Mouse (Mus musculus): ENCODE measurements at regions not wholly inside any gene's neighbourhood (a gene's known extent, or its start where the extent isn't known, plus 50 kb on each side); places are given as distances from the start of the nearest gene placed in this dataset.

GRCm38 (mm10) chr19:35278395-35278794, 356.2 kb downstream of the Kif20b start:
- no peak for DNase-seq (ENCODE audit: low read depth)

DNA sequence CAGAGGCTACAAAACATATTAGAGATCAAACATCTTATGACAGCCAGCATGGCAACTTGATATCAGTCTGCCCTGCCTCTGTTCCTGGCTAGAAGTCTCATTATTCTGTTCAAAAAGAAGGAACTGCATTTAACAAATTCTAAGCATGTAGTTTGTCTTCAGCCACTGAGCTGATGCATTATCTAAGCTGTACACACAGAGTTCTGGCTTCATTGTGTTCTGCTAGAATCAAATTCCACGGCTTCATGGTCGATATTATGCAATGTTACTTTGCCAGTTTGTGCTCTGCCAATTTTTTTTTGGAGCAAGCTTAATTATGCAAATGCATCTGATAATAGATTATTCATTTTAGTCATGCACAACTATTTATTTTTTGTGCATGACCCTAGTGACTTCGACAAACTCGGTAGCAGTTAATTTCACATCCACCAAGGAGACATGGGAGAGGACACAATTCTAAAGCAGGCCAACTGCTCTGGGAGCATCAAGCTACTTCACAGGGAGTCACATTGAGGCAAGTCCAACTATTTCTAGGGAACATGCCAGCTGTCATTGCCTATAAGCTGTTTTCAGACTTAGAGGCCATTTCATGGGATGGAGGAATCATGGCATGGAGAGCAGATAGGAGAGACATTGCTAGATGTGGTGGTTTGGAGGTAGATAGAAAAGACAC, 360.8 kb downstream of the Kif20b start:
- DNase-seq (ENCODE audit: low read depth) = no peak

GRCm38 (mm10) chr19:35298846-35299245, 376.7 kb downstream of the Kif20b start:
- DNase-seq (ENCODE audit: low read depth) = peak; percentile 53

- DNase-seq (ENCODE audit: low read depth) = no peak
Measured at GRCm38 (mm10) chr19:35302723-35303270, 380.6 kb downstream of the Kif20b start.
